Mouse (Mus musculus) G1E (cell line): ENCODE data around the gene Stk24. TPM values are rescaled to one million over a fixed set of nuclear protein-coding genes. Genes with fewer than 3 reads are reported as not detected.

ENCODE experiments used
- ATAC-seq: 2 replicates; pipeline ENCODE4 v1.8.0; 2016; ENCODE audit warnings: mild to moderate bottlenecking; ENCODE audit not compliant: insufficient number of reproducible peaks, poor library complexity, low FRiP score, severe bottlenecking; ENCODE audit errors: extremely low read depth
- DNase-seq: peaks from one replicate; pipeline ENCODE4 v3.0.0; 2012; ENCODE audit warnings: low spot score
- H3K27me3 ChIP-seq: 2 replicates; pipeline ENCODE4 v1.6.1; 2012; ENCODE audit warnings: mild to moderate bottlenecking, low read length, inconsistent platforms; ENCODE audit not compliant: insufficient read depth
- H3K36me3 ChIP-seq: replicated peaks from 2 replicates; pipeline ENCODE3; 2012; ENCODE audit warnings: mild to moderate bottlenecking, inconsistent platforms
- H3K4me1 ChIP-seq: 2 replicates; pipeline ENCODE4 v1.6.1; 2012; ENCODE audit warnings: low read depth, low read length, inconsistent platforms, mixed read lengths; ENCODE audit not compliant: insufficient read depth
- H3K4me3 ChIP-seq: 2 replicates; pipeline ENCODE4 v1.5.1; 2012; ENCODE audit warnings: low read depth, mild to moderate bottlenecking, inconsistent platforms, low read length, moderate library complexity, mixed read lengths
- H3K9me3 ChIP-seq: replicated peaks from 2 replicates; pipeline ENCODE4 v1.6.1; 2012; ENCODE audit warnings: inconsistent platforms
- CTCF ChIP-seq: IDR thresholded peaks from 2 replicates; pipeline ENCODE4 v1.5.1; 2012; ENCODE audit warnings: low read depth, low read length, inconsistent platforms, mixed read lengths
- GATA1 ChIP-seq: IDR thresholded peaks from 2 replicates; pipeline ENCODE4 v1.6.1; 2012; ENCODE audit warnings: borderline replicate concordance, low read length, inconsistent platforms, mixed read lengths
- GATA2 ChIP-seq: IDR thresholded peaks from 2 replicates; pipeline ENCODE4 v1.6.1; 2012; ENCODE audit warnings: low read depth, low read length, inconsistent platforms, borderline replicate concordance
- POLR2AphosphoS5 ChIP-seq: IDR thresholded peaks from 2 replicates; pipeline ENCODE4 v1.6.1; 2012; ENCODE audit warnings: low read depth, low read length, inconsistent platforms; ENCODE audit not compliant: insufficient replicate concordance
- TAL1 ChIP-seq: conservative IDR thresholded peaks from 2 replicates; pipeline ENCODE4 v1.6.1; 2012; ENCODE audit warnings: low read depth, low read length, inconsistent platforms, mixed read lengths
- polyA plus RNA-seq: library from polyadenylated mRNA; stranded (reverse); fragments of >175 nt; gene quantifications from 2 replicates; pipeline ENCODE4 v1.2.3, GENCODE M21; 2012
- total RNA-seq, 2 experiments: library from RNA; stranded (forward) in 1 of 2; stranded (reverse) in 1 of 2; fragments of 200-1000 nt in 1 of 2; fragments of >200 nt in 1 of 2; fragmentation: Nextera tagmentation in 1 of 2; gene quantifications; 2 replicates each; pipeline ENCODE4 v1.2.3; 2014 to 2017

Gene Stk24
- total and polyA plus RNA-seq, 3 experiments = 90.5 to 156 (median 92.9) TPM

DNA sequence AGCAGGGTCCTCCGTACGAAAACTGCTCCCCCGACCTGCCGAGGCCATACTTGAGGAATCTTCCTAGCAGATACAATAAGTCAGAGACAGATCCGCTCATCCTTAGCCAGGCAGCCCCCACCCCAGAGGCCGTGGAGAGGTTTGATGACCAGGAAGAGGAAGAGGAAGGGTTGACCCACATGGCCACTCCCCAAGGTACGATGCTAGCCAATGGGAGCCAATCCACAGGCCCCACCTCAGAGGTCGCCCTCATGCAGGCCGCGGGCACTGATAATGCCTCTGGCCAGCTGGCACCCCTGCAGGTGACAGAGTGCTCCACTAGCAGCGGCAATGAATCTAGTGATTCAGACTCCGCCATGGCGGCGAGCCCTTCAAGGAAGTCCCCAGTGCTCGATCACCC is 135.7 kb downstream of the Stk24 start:
- Histone ChIP-seq H3K36me3 (no peaks in the 10 kb centered on the region), H3K4me1 (no peaks in the 10 kb centered on the region), H3K27me3 (no peaks in the 10 kb centered on the region), H3K9me3 (peaks cover 8% of the 10 kb centered on the region), H3K4me3 (no peak overlapping the region)
- no peak for DNase-seq
- ATAC-seq = no peak
- TF ChIP-seq CTCF = no peak
- no peak for TF ChIP-seq GATA2
- no peak for TF ChIP-seq GATA1
- no peak for TF ChIP-seq POLR2AphosphoS5
- TF ChIP-seq TAL1 = no peak

DNA sequence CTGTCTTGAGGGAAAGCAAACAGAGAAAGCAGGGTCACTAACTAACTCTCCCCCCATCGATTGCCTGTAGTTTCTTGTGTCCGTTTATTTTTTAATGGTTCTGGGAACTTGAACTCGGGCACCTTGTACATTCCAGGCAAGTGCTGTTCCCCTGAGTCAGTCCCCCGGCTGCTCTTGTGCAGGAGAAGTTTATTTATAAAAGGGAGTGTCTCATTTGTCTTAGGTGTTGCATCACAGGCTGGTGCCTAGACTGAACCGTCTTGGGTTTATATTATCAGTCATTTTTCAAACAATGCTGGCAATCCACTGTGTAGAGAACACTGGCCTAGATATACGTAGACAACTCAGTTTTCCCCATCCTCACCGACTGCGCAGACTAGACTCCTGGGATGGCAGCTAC is 140.4 kb downstream of the Stk24 start:
- H3K36me3 ChIP-seq = no peaks in the 10 kb centered on the region
- H3K9me3 ChIP-seq = peaks cover 6% of the 10 kb centered on the region
- H3K4me3 ChIP-seq = no peak overlapping the region
- ATAC-seq = no peak
- no peak for DNase-seq
- no peaks in the 10 kb centered on the region for H3K27me3 ChIP-seq
- no peaks in the 10 kb centered on the region for H3K4me1 ChIP-seq
- TF ChIP-seq POLR2AphosphoS5 = no peak
- TF ChIP-seq GATA2 = no peak
- no peak for TF ChIP-seq CTCF
- TF ChIP-seq TAL1 = no peak

DNA sequence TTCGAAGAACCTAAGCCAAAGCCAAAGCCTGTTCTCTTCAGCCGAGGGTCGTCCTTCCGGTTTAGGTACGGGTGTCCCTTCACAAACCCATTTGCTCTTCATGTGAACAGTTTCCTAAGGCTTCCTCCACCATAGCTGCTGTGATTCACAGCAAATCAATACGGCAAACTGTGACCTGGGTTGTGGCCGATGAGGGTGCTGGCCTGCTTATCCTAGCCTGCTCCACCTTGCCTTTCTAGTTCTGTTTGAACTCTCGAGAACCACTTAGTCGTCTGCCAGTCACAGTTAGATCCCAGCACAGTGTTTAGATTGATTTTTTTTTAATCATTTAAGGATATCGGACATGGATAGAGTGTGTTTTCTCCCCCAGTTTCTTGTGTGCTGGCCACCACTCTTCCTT is 141.1 kb downstream of the Stk24 start:
- H3K9me3 ChIP-seq = peaks cover 6% of the 10 kb centered on the region
- H3K4me1 ChIP-seq = no peaks in the 10 kb centered on the region; the same call in 1 of the 2 replicates
- ATAC-seq (no peak), DNase-seq (no peak)
- no peaks in the 10 kb centered on the region for H3K36me3 ChIP-seq
- TF ChIP-seq POLR2AphosphoS5 (no peak), CTCF (no peak), TAL1 (no peak), GATA2 (no peak), GATA1 (no peak)
- no peak overlapping the region for H3K4me3 ChIP-seq
- no peaks in the 10 kb centered on the region for H3K27me3 ChIP-seq

DNA sequence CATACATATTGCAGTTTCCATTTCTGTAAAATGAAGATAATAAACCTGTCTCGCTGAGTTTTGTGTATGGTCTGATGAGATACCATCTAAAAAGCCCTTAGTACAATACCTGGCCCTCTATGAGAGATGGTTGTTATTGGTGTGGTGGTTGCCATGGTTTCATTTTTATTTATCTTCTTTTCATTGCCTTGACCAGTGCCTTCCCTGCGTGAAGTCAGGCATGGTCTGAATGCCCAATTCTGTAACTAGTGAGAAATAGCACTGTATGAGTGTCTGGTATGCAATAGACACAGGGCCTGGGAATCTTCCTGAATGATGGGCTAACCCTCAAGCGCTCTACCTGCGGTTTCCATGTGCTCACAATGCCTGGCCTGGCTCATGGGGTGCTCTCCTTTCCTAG is 143.1 kb downstream of the Stk24 start:
- DNase-seq = no peak
- H3K36me3 ChIP-seq = no peaks in the 10 kb centered on the region
- no peaks in the 10 kb centered on the region for H3K27me3 ChIP-seq
- ATAC-seq = no peak
- TF ChIP-seq CTCF (no peak), POLR2AphosphoS5 (no peak), GATA1 (no peak), GATA2 (no peak), TAL1 (no peak)
- H3K9me3 ChIP-seq = peaks cover 9% of the 10 kb centered on the region
- no peaks in the 10 kb centered on the region; the same call in 1 of the 2 replicates for H3K4me1 ChIP-seq
- H3K4me3 ChIP-seq = no peak overlapping the region

Other genes with a start within 250 kb of the Stk24 start
- not detected in 2 replicates for gene Slc15a1, start 125.2 kb upstream of the Stk24 start, total RNA-seq (2014; fragmentation: Nextera tagmentation)
- 0.05 and 0.12 TPM in 2 replicates for gene Slc15a1, start 125.2 kb upstream of the Stk24 start, total RNA-seq (2017)
- not detected in 2 replicates for gene Slc15a1, start 125.2 kb upstream of the Stk24 start, polyA plus RNA-seq